Mouse (Mus musculus) hindbrain, embryonic 12.5 days (tissue): Measurements from ENCODE around the gene Brsk1. TPM values are rescaled to one million over a fixed set of nuclear protein-coding genes. Genes with fewer than 3 reads are reported as not detected.

Experiments used
- polyA plus RNA-seq: library from polyadenylated mRNA; unstranded; fragments of >200 nt; fragmentation: Nextera tagmentation; extraction: Ambion mirVana; gene quantifications from 2 replicates; pipeline ENCODE4 v1.2.1, GENCODE M21; 2016

The Brsk1 gene
- polyA plus RNA-seq, 1 experiment from 2014 or later = 5.8 TPM

Other genes starting within 250 kb of the Brsk1 start
- gene Rdh13, start 245.0 kb upstream of the Brsk1 start, polyA plus RNA-seq = 29.2 and 30.1 TPM in 2 replicates
- gene Eps8l1, start 229.9 kb upstream of the Brsk1 start, polyA plus RNA-seq = 7.1 and 8.6 TPM in 2 replicates
- gene Ppp1r12c, start 188.9 kb upstream of the Brsk1 start, polyA plus RNA-seq = 65.8 and 72.0 TPM in 2 replicates
- gene Tnnt1, start 174.2 kb upstream of the Brsk1 start, polyA plus RNA-seq = 19.2 and 72.4 TPM in 2 replicates
- 2.2 and 3.1 TPM in 2 replicates for gene Tnni3, start 166.4 kb upstream of the Brsk1 start, polyA plus RNA-seq
- 2.5 and 3.6 TPM in 2 replicates for gene Dnaaf3, start 158.2 kb upstream of the Brsk1 start, polyA plus RNA-seq
- gene Syt5, start 143.1 kb upstream of the Brsk1 start, polyA plus RNA-seq = 32.9 and 33.2 TPM in 2 replicates
- gene Ptprh, start 86.6 kb upstream of the Brsk1 start, polyA plus RNA-seq = 0.13 and 0.40 TPM in 2 replicates
- gene Tmem86b, start 59.2 kb upstream of the Brsk1 start, polyA plus RNA-seq = 3.2 and 3.5 TPM in 2 replicates
- 15.0 and 17.1 TPM in 2 replicates for gene Ppp6r1, start 31.6 kb upstream of the Brsk1 start, polyA plus RNA-seq
- 108 and 110 TPM in 2 replicates for gene Hspbp1, start 5.5 kb upstream of the Brsk1 start, polyA plus RNA-seq
- gene Tmem150b, start 34.6 kb downstream of the Brsk1 start, polyA plus RNA-seq = 0.26 and 0.48 TPM in 2 replicates
- 87.5 and 91.5 TPM in 2 replicates for gene Kmt5c, start 49.5 kb downstream of the Brsk1 start, polyA plus RNA-seq
- gene Cox6b2, start 62.5 kb downstream of the Brsk1 start, polyA plus RNA-seq = 37.6 and 39.8 TPM in 2 replicates
- gene Fam71e2, start 80.7 kb downstream of the Brsk1 start, polyA plus RNA-seq = not detected in 2 replicates
- 0.34 TPM in 1 of 2 replicates, not detected in the other for gene Il11, start 92.3 kb downstream of the Brsk1 start, polyA plus RNA-seq
- not detected in 2 replicates for gene Tmem190, start 92.3 kb downstream of the Brsk1 start, polyA plus RNA-seq
- 2.9 and 4.0 TPM in 2 replicates for gene Tmem238, start 99.1 kb downstream of the Brsk1 start, polyA plus RNA-seq
- 290 and 306 TPM in 2 replicates for gene Rpl28, start 102.3 kb downstream of the Brsk1 start, polyA plus RNA-seq
- gene Ube2s, start 122.0 kb downstream of the Brsk1 start, polyA plus RNA-seq = 331 and 348 TPM in 2 replicates
- 5.3 and 6.7 TPM in 2 replicates for gene Shisa7, start 154.1 kb downstream of the Brsk1 start, polyA plus RNA-seq
- 5.1 and 7.0 TPM in 2 replicates for gene Isoc2b, start 179.7 kb downstream of the Brsk1 start, polyA plus RNA-seq
- gene Isoc2a, start 186.5 kb downstream of the Brsk1 start, polyA plus RNA-seq = 0.88 and 1.2 TPM in 2 replicates
- gene Gm36210, start 215.9 kb downstream of the Brsk1 start, polyA plus RNA-seq = not detected in 2 replicates
- 4.3 and 4.8 TPM in 2 replicates for gene Zfp628, start 224.6 kb downstream of the Brsk1 start, polyA plus RNA-seq
- gene Nat14, start 231.4 kb downstream of the Brsk1 start, polyA plus RNA-seq = 12.3 and 14.3 TPM in 2 replicates
- gene Ssc5d, start 235.2 kb downstream of the Brsk1 start, polyA plus RNA-seq = 1.6 and 2.2 TPM in 2 replicates